In genomic region chr8:83521310-83521709, GRCm38 (mm10) we compare ENCODE assay signal across 31 mouse cellular contexts. TPM values are rescaled to one million over a fixed set of nuclear protein-coding genes. Genes with fewer than 3 reads are reported as not detected.
DNase-seq lines count a peak whose midpoint lies in the region; ATAC-seq and TF ChIP-seq lines count a peak whose summit lies in the region.
"Had no signal": no experiment of that assay in that cellular context is flagged by ENCODE, and none has a peak within 500 bp of the region (broad histone marks: within the 10 kb centered on the region; RNA-seq: fewer than 3 reads in every experiment).

No protein-coding gene starts in this region.

- H3K27me3 ChIP-seq in lung, embryonic 14.5 days (ENCODE audit: insufficient read depth, low read length): no peaks in the 10 kb centered on the region
- no peaks in the 10 kb centered on the region for H3K27me3 ChIP-seq in lung, embryonic 16.5 days (ENCODE audit: control insufficient read depth, insufficient read depth, low read depth, low read length)
- H3K27me3 ChIP-seq in stomach, postnatal 0 days (ENCODE audit: control insufficient read depth, insufficient read depth, low read length): no peaks in the 10 kb centered on the region
- H3K27me3 ChIP-seq: embryonic facial prominence, embryonic 13.5 days; embryonic facial prominence, embryonic 15.5 days; forebrain, embryonic 12.5 days had no signal

- peak; percentile 18 for DNase-seq in lung, embryonic 14.5 days
- no peak for DNase-seq in lung, adult 2 months
- no peak for DNase-seq in lung, postnatal 14 days
- peak; percentile 6 for DNase-seq in lung, postnatal 10 days
- DNase-seq in lung, adult 18-20 months: no peak
- DNase-seq in stomach, postnatal 0 days (ENCODE audit: low spot score): no peak
- DNase-seq in embryo, embryonic 10.5 days (ENCODE audit: low spot score): no peak
- DNase-seq: adrenal gland, adult 8-10 months; adrenal gland, postnatal 14 days; adrenal gland, postnatal 36 days; B cell, adult 2 months; cerebellum, adult 11-12 months; cerebellum, adult 2 months; cerebellum, adult 9-10 months; cerebellum, postnatal 10 days; cerebellum, postnatal 25 days; embryo, embryonic 11 days had no signal

- no peaks in the 10 kb centered on the region for H3K9me3 ChIP-seq in lung, embryonic 14.5 days (ENCODE audit: low read depth, low read length)
- H3K9me3 ChIP-seq in lung, embryonic 16.5 days (ENCODE audit: control insufficient read depth, low read length): peaks cover 3% of the 10 kb centered on the region
- H3K9me3 ChIP-seq in stomach, postnatal 0 days (ENCODE audit: control insufficient read depth, low read length): no peaks in the 10 kb centered on the region
- H3K9me3 ChIP-seq: embryonic facial prominence, embryonic 15.5 days; G1E had no signal

- H3K4me2 ChIP-seq in lung, embryonic 14.5 days: no peak overlapping the region
- H3K4me2 ChIP-seq in lung, embryonic 16.5 days (ENCODE audit: low read depth, low read length): no peak overlapping the region
- no peak overlapping the region for H3K4me2 ChIP-seq in stomach, postnatal 0 days (replicated peaks; ENCODE audit: low read depth)
- H3K4me2 ChIP-seq: embryonic facial prominence, embryonic 13.5 days; embryonic facial prominence, embryonic 15.5 days; forebrain, embryonic 12.5 days had no signal

- no peak for TF ChIP-seq POLR2A in lung, adult 2 months (IDR thresholded peaks at IDR 0.05; ENCODE audit: borderline replicate concordance, extremely low read depth, low read depth, low read length)

- no peaks in the 10 kb centered on the region for H3K4me1 ChIP-seq in lung, embryonic 14.5 days (ENCODE audit: insufficient read depth)
- H3K4me1 ChIP-seq in lung, adult 2 months (ENCODE audit: control insufficient read depth, insufficient read depth, low read length): no peaks in the 10 kb centered on the region
- no peaks in the 10 kb centered on the region for H3K4me1 ChIP-seq in lung, embryonic 16.5 days (replicated peaks; ENCODE audit: control insufficient read depth, insufficient read depth, low read length)
- H3K4me1 ChIP-seq in stomach, postnatal 0 days (replicated peaks; ENCODE audit: control insufficient read depth, insufficient read depth): no peaks in the 10 kb centered on the region
- H3K4me1 ChIP-seq: embryonic facial prominence, embryonic 13.5 days; embryonic facial prominence, embryonic 15.5 days; forebrain, embryonic 10.5 days; forebrain, embryonic 12.5 days had no signal

- H3K27ac ChIP-seq in lung, embryonic 14.5 days (ENCODE audit: low read depth): no peak overlapping the region
- no peak overlapping the region for H3K27ac ChIP-seq in lung, embryonic 16.5 days (ENCODE audit: low read length)
- no peak overlapping the region for H3K27ac ChIP-seq in stomach, postnatal 0 days (replicated peaks)
- H3K27ac ChIP-seq: embryonic facial prominence, embryonic 13.5 days; embryonic facial prominence, embryonic 15.5 days; forebrain, embryonic 10.5 days; forebrain, embryonic 12.5 days had no signal

- no peak overlapping the region for H3K9ac ChIP-seq in lung, embryonic 14.5 days
- H3K9ac ChIP-seq in lung, embryonic 16.5 days (ENCODE audit: low read length): no peak overlapping the region
- H3K9ac ChIP-seq in stomach, postnatal 0 days (ENCODE audit: low read length): no peak overlapping the region
- H3K9ac ChIP-seq: embryonic facial prominence, embryonic 13.5 days; embryonic facial prominence, embryonic 15.5 days; forebrain, embryonic 12.5 days had no signal

- H3K36me3 ChIP-seq in lung, embryonic 14.5 days (ENCODE audit: insufficient read depth): no peaks in the 10 kb centered on the region
- H3K36me3 ChIP-seq in lung, embryonic 16.5 days (ENCODE audit: control insufficient read depth, insufficient read depth, low read length): no peaks in the 10 kb centered on the region
- H3K36me3 ChIP-seq in stomach, postnatal 0 days (ENCODE audit: control insufficient read depth, insufficient read depth, low read length): no peaks in the 10 kb centered on the region
- H3K36me3 ChIP-seq: embryonic facial prominence, embryonic 13.5 days; embryonic facial prominence, embryonic 15.5 days; forebrain, embryonic 10.5 days; forebrain, embryonic 12.5 days; G1E had no signal

- TF ChIP-seq CTCF in lung, embryonic 14.5 days (IDR thresholded peaks at IDR 0.05; ENCODE audit: low read depth): no peak
- no peak for TF ChIP-seq CTCF in lung, adult 2 months (IDR thresholded peaks at IDR 0.05; ENCODE audit: insufficient read depth, low read length)
- no peak for TF ChIP-seq CTCF in stomach, postnatal 0 days (IDR thresholded peaks at IDR 0.05; ENCODE audit: low read depth)

- WGBS in lung, embryonic 14.5 days: 33% methylated on average over 1 of the region's 1 CpGs
- 16% methylated on average over 1 of the region's 1 CpGs for WGBS in lung, adult 2 months
- WGBS in lung, embryonic 16.5 days: 24% methylated on average over 1 of the region's 1 CpGs
- 31% methylated on average over 1 of the region's 1 CpGs for WGBS in stomach, postnatal 0 days

- peak; percentile 28; the same call in 1 of the 2 replicates for ATAC-seq in lung, embryonic 14.5 days (ENCODE audit: insufficient read depth)
- peak; percentile 65 for ATAC-seq in lung, embryonic 16.5 days (ENCODE audit: low read depth)
- peak; percentile 29; the same call in 1 of the 2 replicates for ATAC-seq in stomach, postnatal 0 days (ENCODE audit: low FRiP score, low TSS enrichment)
- ATAC-seq: activated CD4-positive, CD25-positive, alpha-beta regulatory T cell, adult 4 months; CD4-positive, CD25-positive, alpha-beta regulatory T cell, adult 4 months; forebrain, embryonic 14.5 days; forebrain, embryonic 16.5 days; Patski had no signal

- H3K4me3 ChIP-seq in lung, embryonic 14.5 days (ENCODE audit: low read depth, low read length): no peak overlapping the region
- no peak overlapping the region for H3K4me3 ChIP-seq in lung, adult 2 months (replicated peaks; ENCODE audit: extremely low read depth, low read depth, low read length)
- no peak overlapping the region for H3K4me3 ChIP-seq in lung, embryonic 16.5 days (ENCODE audit: low read length)
- no peak overlapping the region for H3K4me3 ChIP-seq in stomach, postnatal 0 days (ENCODE audit: low read depth, low read length)
- H3K4me3 ChIP-seq: embryonic facial prominence, embryonic 13.5 days; embryonic facial prominence, embryonic 15.5 days; erythroblast, embryonic 14.5 days; forebrain, embryonic 10.5 days; forebrain, embryonic 12.5 days had no signal

- no peak for TF ChIP-seq EP300 in stomach, postnatal 0 days (optimal IDR thresholded peaks at IDR 0.05)

RNA-seq across cellular contexts. Expression of gene Olfr370, which starts 14.3 kb away (rescaled TPM):
- not detected in 2 replicates for polyA plus RNA-seq in lung, embryonic 14.5 days (2014; fragmentation: Nextera tagmentation; extraction: Ambion mirVana)
- polyA plus RNA-seq in lung, adult 2 months (2012; rRNA removed): not detected in 2 replicates
- not detected in 2 replicates for polyA plus RNA-seq in lung, embryonic 16.5 days (2015; fragmentation: Nextera tagmentation; extraction: Ambion mirVana)
- polyA plus RNA-seq in stomach, postnatal 0 days (2015; fragmentation: Nextera tagmentation; extraction: Ambion mirVana): 0.04 TPM in 1 of 2 replicates, not detected in the other
- polyA plus RNA-seq: activated CD4-positive, CD25-positive, alpha-beta regulatory T cell, adult 4 months; cerebellum, adult 2 months; cortical plate, adult 2 months; embryonic facial prominence, embryonic 11.5 days; embryonic facial prominence, embryonic 13.5 days; erythroblast, embryonic 14.5 days; forebrain, embryonic 10.5 days; forebrain, embryonic 12.5 days; forebrain, embryonic 14.5 days; forebrain, embryonic 16.5 days; G1E had no signal

RNA-seq across cellular contexts. Expression of gene Ndufb7, which starts 45.2 kb away (rescaled TPM):
- 361 and 362 TPM in 2 replicates for polyA plus RNA-seq in lung, embryonic 14.5 days (2014; fragmentation: Nextera tagmentation; extraction: Ambion mirVana)
- 269 and 286 TPM in 2 replicates for polyA plus RNA-seq in lung, adult 2 months (2012; rRNA removed)
- 338 and 350 TPM in 2 replicates for polyA plus RNA-seq in lung, embryonic 16.5 days (2015; fragmentation: Nextera tagmentation; extraction: Ambion mirVana)
- polyA plus RNA-seq in stomach, postnatal 0 days (2015; fragmentation: Nextera tagmentation; extraction: Ambion mirVana): 327 and 344 TPM in 2 replicates

Comparison
In these comparisons a context has a peak if more than half of its experiments do, and no peak if none do; other contexts are left out.
1. DNase-seq: peak in lung, embryonic 14.5 days (single experiment) and lung, postnatal 10 days (single experiment); none in lung, adult 2 months (single experiment), lung, postnatal 14 days (single experiment), lung, adult 18-20 months (0 of 2), stomach, postnatal 0 days (single experiment) and embryo, embryonic 10.5 days (single experiment).
2. Peak in every context shown above with its lines, with median percentiles within 50 percentile points of each other: ATAC-seq.